Mouse (Mus musculus): ENCODE data around the gene Arhgap24. TPM values are rescaled to one million over a fixed set of nuclear protein-coding genes. Genes with fewer than 3 reads are reported as not detected.

The Arhgap24 gene
- total RNA-seq, 1 experiment from 2014 or later, result 0.50 TPM

- ATAC-seq (replicated peaks in 1 of 2; ENCODE audit: insufficient read depth in 1 of 2, low FRiP score in 2 of 2, low TSS enrichment in 1 of 2, low read depth in 1 of 2, poor library complexity in 2 of 2, severe bottlenecking in 2 of 2), result no peak
These were observed 145.5 kb downstream of the Arhgap24 start for GRCm38 (mm10) chr5:102626671-102627070.

GRCm38 (mm10) chr5:102629362-102629771, 148.2 kb downstream of the Arhgap24 start:
- no peak for ATAC-seq (replicated peaks in 1 of 2; ENCODE audit: insufficient read depth in 1 of 2, low FRiP score in 2 of 2, low TSS enrichment in 1 of 2, low read depth in 1 of 2, poor library complexity in 2 of 2, severe bottlenecking in 2 of 2)

- no peak for ATAC-seq (replicated peaks in 1 of 2; ENCODE audit: insufficient read depth in 1 of 2, low FRiP score in 2 of 2, low TSS enrichment in 1 of 2, low read depth in 1 of 2, poor library complexity in 2 of 2, severe bottlenecking in 2 of 2)
These were observed 154.4 kb downstream of the Arhgap24 start for GRCm38 (mm10) chr5:102635591-102635990.

GRCm38 (mm10) chr5:102639782-102640559, 158.8 kb downstream of the Arhgap24 start:
- ATAC-seq (replicated peaks in 1 of 2; ENCODE audit: insufficient read depth in 1 of 2, low FRiP score in 2 of 2, low TSS enrichment in 1 of 2, low read depth in 1 of 2, poor library complexity in 2 of 2, severe bottlenecking in 2 of 2), result peak; percentile 48 to 79; a peak in 3 of 4 replicates

GRCm38 (mm10) chr5:102643364-102643763, 162.2 kb downstream of the Arhgap24 start:
- no peak for ATAC-seq (replicated peaks in 1 of 2; ENCODE audit: insufficient read depth in 1 of 2, low FRiP score in 2 of 2, low TSS enrichment in 1 of 2, low read depth in 1 of 2, poor library complexity in 2 of 2, severe bottlenecking in 2 of 2)

GRCm38 (mm10) chr5:102643820-102644219, 162.6 kb downstream of the Arhgap24 start:
- peak; percentile 36 to 46; a peak in 3 of 4 replicates for ATAC-seq (replicated peaks in 1 of 2; ENCODE audit: insufficient read depth in 1 of 2, low FRiP score in 2 of 2, low TSS enrichment in 1 of 2, low read depth in 1 of 2, poor library complexity in 2 of 2, severe bottlenecking in 2 of 2)

- ATAC-seq (replicated peaks in 1 of 2; ENCODE audit: insufficient read depth in 1 of 2, low FRiP score in 2 of 2, low TSS enrichment in 1 of 2, low read depth in 1 of 2, poor library complexity in 2 of 2, severe bottlenecking in 2 of 2), result no peak
These were observed 177.9 kb downstream of the Arhgap24 start for GRCm38 (mm10) chr5:102659061-102659460.

GRCm38 (mm10) chr5:102664988-102665726, 184.0 kb downstream of the Arhgap24 start:
- ATAC-seq (replicated peaks in 1 of 2; ENCODE audit: insufficient read depth in 1 of 2, low FRiP score in 2 of 2, low TSS enrichment in 1 of 2, low read depth in 1 of 2, poor library complexity in 2 of 2, severe bottlenecking in 2 of 2), result no peak

GRCm38 (mm10) chr5:102666886-102667285, 185.7 kb downstream of the Arhgap24 start:
- no peak for ATAC-seq (replicated peaks in 1 of 2; ENCODE audit: insufficient read depth in 1 of 2, low FRiP score in 2 of 2, low TSS enrichment in 1 of 2, low read depth in 1 of 2, poor library complexity in 2 of 2, severe bottlenecking in 2 of 2)

- no peak for ATAC-seq (replicated peaks in 1 of 2; ENCODE audit: insufficient read depth in 1 of 2, low FRiP score in 2 of 2, low TSS enrichment in 1 of 2, low read depth in 1 of 2, poor library complexity in 2 of 2, severe bottlenecking in 2 of 2)
These were observed 186.8 kb downstream of the Arhgap24 start for GRCm38 (mm10) chr5:102667754-102668575.

GRCm38 (mm10) chr5:102670206-102670605, 189.0 kb downstream of the Arhgap24 start:
- ATAC-seq (replicated peaks in 1 of 2; ENCODE audit: insufficient read depth in 1 of 2, low FRiP score in 2 of 2, low TSS enrichment in 1 of 2, low read depth in 1 of 2, poor library complexity in 2 of 2, severe bottlenecking in 2 of 2), result no peak

- no peak for ATAC-seq (replicated peaks in 1 of 2; ENCODE audit: insufficient read depth in 1 of 2, low FRiP score in 2 of 2, low TSS enrichment in 1 of 2, low read depth in 1 of 2, poor library complexity in 2 of 2, severe bottlenecking in 2 of 2)
These were observed 189.6 kb downstream of the Arhgap24 start for GRCm38 (mm10) chr5:102670731-102671345.

- ATAC-seq (replicated peaks in 1 of 2; ENCODE audit: insufficient read depth in 1 of 2, low FRiP score in 2 of 2, low TSS enrichment in 1 of 2, low read depth in 1 of 2, poor library complexity in 2 of 2, severe bottlenecking in 2 of 2), result no peak
These were observed 194.1 kb downstream of the Arhgap24 start for GRCm38 (mm10) chr5:102675326-102675725.

- ATAC-seq (replicated peaks in 1 of 2; ENCODE audit: insufficient read depth in 1 of 2, low FRiP score in 2 of 2, low TSS enrichment in 1 of 2, low read depth in 1 of 2, poor library complexity in 2 of 2, severe bottlenecking in 2 of 2), result no peak
These were observed 196.0 kb downstream of the Arhgap24 start for GRCm38 (mm10) chr5:102677176-102677575.

GRCm38 (mm10) chr5:102687673-102688072, 206.5 kb downstream of the Arhgap24 start:
- no peak for ATAC-seq (replicated peaks in 1 of 2; ENCODE audit: insufficient read depth in 1 of 2, low FRiP score in 2 of 2, low TSS enrichment in 1 of 2, low read depth in 1 of 2, poor library complexity in 2 of 2, severe bottlenecking in 2 of 2)

GRCm38 (mm10) chr5:102692487-102692886, 211.3 kb downstream of the Arhgap24 start:
- ATAC-seq (replicated peaks in 1 of 2; ENCODE audit: insufficient read depth in 1 of 2, low FRiP score in 2 of 2, low TSS enrichment in 1 of 2, low read depth in 1 of 2, poor library complexity in 2 of 2, severe bottlenecking in 2 of 2), result peak; percentile 80 to 85

GRCm38 (mm10) chr5:102693192-102693591, 212.0 kb downstream of the Arhgap24 start:
- no peak for ATAC-seq (replicated peaks in 1 of 2; ENCODE audit: insufficient read depth in 1 of 2, low FRiP score in 2 of 2, low TSS enrichment in 1 of 2, low read depth in 1 of 2, poor library complexity in 2 of 2, severe bottlenecking in 2 of 2)
